Mouse (Mus musculus) ES-Bruce4 (cell line): ENCODE measurements at regions not wholly inside any gene's neighbourhood (a gene's known extent, or its start where the extent isn't known, plus 50 kb on each side); places are given as distances from the start of the nearest gene placed in this dataset.

Experiments
- CTCF ChIP-seq: IDR thresholded peaks from one replicate; pipeline ENCODE4 v1.8.1; 2011; ENCODE audit warnings: low read depth, low read length
- POLR2A ChIP-seq: IDR thresholded peaks from one replicate; pipeline ENCODE4 v1.8.1; 2011; ENCODE audit warnings: low read length; ENCODE audit not compliant: insufficient read depth

DNA sequence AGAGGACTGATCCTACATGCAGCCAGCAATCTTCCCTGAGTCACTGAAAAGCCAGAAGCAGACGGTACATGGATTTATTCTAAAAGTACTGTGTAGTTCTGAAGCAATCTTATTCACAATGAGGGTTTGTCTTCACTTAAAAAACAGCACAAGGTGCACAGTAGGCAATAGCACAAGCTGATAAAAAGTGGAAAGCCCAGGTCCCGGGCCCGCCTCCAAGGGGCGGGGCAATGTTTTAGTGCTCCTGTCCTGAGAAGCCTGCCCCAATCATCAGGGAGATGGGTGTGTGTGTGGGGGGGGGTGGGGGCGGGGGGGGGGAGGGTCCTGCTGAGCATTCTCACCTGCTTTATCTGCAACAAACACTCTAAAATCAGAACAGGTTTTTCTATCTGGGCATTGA, 133.1 kb upstream of the Irx1 start:
- TF ChIP-seq CTCF = no peak
- no peak for TF ChIP-seq POLR2A
